Mouse (Mus musculus): ENCODE measurements at regions not wholly inside any gene's neighbourhood (a gene's known extent, or its start where the extent isn't known, plus 50 kb on each side); places are given as distances from the start of the nearest gene placed in this dataset.

- TF ChIP-seq CTCF (IDR thresholded peaks at IDR 0.05; ENCODE audit: control insufficient read depth, insufficient read depth, low read length) (no peak), POLR2A (IDR thresholded peaks at IDR 0.05; ENCODE audit: borderline replicate concordance, control insufficient read depth, low read depth, low read length) (no peak)
Observed at GRCm38 (mm10) chr10:91464691-91465090, 283.6 kb upstream of the Tmpo start.
